25 mouse cellular contexts compared by ENCODE assay signal in the genomic region with DNA sequence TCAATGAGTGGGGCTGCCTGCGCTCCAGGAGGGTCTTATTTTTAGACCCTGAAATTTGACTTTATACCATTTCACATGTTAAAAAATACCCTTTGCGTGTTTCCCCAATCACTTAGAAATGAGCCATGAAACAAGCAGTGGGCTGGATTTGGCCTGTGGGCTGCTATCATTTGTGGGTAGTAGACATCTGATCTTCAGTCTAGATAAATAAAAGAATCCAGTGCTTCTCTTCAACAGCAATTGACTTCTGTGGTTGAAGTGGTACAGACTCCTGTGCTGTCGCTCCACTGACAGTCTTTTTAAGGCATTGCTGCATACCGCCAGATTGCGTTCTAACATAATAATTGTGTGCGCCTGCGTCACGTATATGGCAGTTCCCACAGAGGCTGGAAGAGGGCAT. TPM values are rescaled to one million over a fixed set of nuclear protein-coding genes. Genes with fewer than 3 reads are reported as not detected.
"Had no signal": no experiment of that assay in that cellular context is flagged by ENCODE, and none has a peak within 500 bp of the region (broad histone marks: within the 10 kb centered on the region; RNA-seq: fewer than 3 reads in every experiment).

No protein-coding gene starts in this region.

- H3K36me3 ChIP-seq: kidney, embryonic 15.5 days; limb, embryonic 13.5 days; liver, embryonic 12.5 days; liver, embryonic 15.5 days; lung, embryonic 15.5 days; midbrain, embryonic 10.5 days; midbrain, embryonic 13.5 days; neural tube, embryonic 13.5 days; stomach, embryonic 15.5 days had no signal

- H3K4me1 ChIP-seq: limb, embryonic 10.5 days; midbrain, embryonic 10.5 days; midbrain, embryonic 13.5 days had no signal

- ATAC-seq: liver, embryonic 12.5 days; midbrain, embryonic 13.5 days; midbrain, embryonic 16.5 days had no signal

- DNase-seq: kidney, postnatal 25 days; layer of hippocampus, postnatal 36 days; liver; lung, adult 18-20 months; lung, postnatal 10 days; lung, postnatal 36 days; retina, postnatal 1 day; right cerebral cortex, postnatal 25 days; spleen, adult 18-20 months; thymus, postnatal 36 days had no signal

- H3K27me3 ChIP-seq: kidney, embryonic 15.5 days; limb, embryonic 13.5 days; liver, embryonic 12.5 days; liver, embryonic 15.5 days; lung, embryonic 15.5 days; megakaryocyte, embryonic 14.5 days; midbrain, embryonic 13.5 days; neural tube, embryonic 13.5 days; stomach, embryonic 15.5 days had no signal

- H3K4me2 ChIP-seq: kidney, embryonic 15.5 days; limb, embryonic 13.5 days; liver, embryonic 12.5 days; liver, embryonic 15.5 days; lung, embryonic 15.5 days; midbrain, embryonic 13.5 days; neural tube, embryonic 13.5 days; stomach, embryonic 15.5 days had no signal

- H3K9ac ChIP-seq: kidney, embryonic 15.5 days; limb, embryonic 13.5 days; liver, embryonic 12.5 days; liver, embryonic 15.5 days; lung, embryonic 15.5 days; midbrain, embryonic 13.5 days; neural tube, embryonic 13.5 days; stomach, embryonic 15.5 days had no signal

- H3K9me3 ChIP-seq: kidney, embryonic 15.5 days; limb, embryonic 10.5 days; limb, embryonic 13.5 days; liver, embryonic 12.5 days; liver, embryonic 15.5 days; lung, embryonic 15.5 days; megakaryocyte, embryonic 14.5 days; midbrain, embryonic 10.5 days; midbrain, embryonic 13.5 days; neural tube, embryonic 13.5 days; stomach, embryonic 15.5 days had no signal

- H3K27ac ChIP-seq: kidney, embryonic 15.5 days; left cerebral cortex, adult 2 months; limb, embryonic 10.5 days; limb, embryonic 13.5 days; liver, embryonic 12.5 days; liver, embryonic 15.5 days; lung, embryonic 15.5 days; midbrain, embryonic 10.5 days; midbrain, embryonic 13.5 days; neural tube, embryonic 13.5 days; stomach, embryonic 15.5 days had no signal

- H3K4me3 ChIP-seq: kidney, embryonic 15.5 days; left cerebral cortex, adult 2 months; limb, embryonic 10.5 days; limb, embryonic 13.5 days; liver, embryonic 12.5 days; liver, embryonic 15.5 days; lung, embryonic 15.5 days; megakaryocyte, embryonic 14.5 days; midbrain, embryonic 10.5 days; midbrain, embryonic 13.5 days; myocyte; neural tube, embryonic 13.5 days; stomach, embryonic 15.5 days had no signal

RNA-seq across cellular contexts. Expression of a gene that starts 28.4 kb away (rescaled TPM):
- polyA plus RNA-seq: kidney, embryonic 15.5 days; limb, embryonic 10.5 days; limb, embryonic 13.5 days; liver, embryonic 12.5 days; liver, embryonic 15.5 days; lung, embryonic 15.5 days; midbrain, embryonic 10.5 days; midbrain, embryonic 13.5 days; midbrain, embryonic 16.5 days; myocyte; neural tube, embryonic 13.5 days; stomach, embryonic 15.5 days; urinary bladder, adult 2 months had no signal
